In the genomic region with DNA sequence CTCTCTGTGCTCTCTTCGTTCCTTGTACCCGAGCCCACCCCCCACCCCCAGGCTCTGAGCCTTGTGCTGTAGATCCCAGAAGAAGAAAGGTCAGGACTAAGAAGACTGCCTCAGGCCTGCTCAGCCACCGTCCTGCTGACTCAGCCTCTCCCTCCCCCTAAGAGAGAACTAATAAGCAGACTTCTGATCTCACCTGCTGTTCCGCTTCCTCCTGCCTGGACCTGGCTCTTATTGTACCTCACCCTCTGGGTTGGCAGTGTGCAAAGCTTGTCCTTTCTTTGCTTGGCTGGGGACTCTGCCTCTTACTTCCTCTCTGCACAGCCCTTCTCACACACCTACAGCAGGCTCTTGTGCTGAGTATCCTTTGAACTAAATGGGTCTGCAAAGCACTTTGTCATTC, we compare ENCODE assay signal across 10 mouse cellular contexts.
DNase-seq lines count a peak whose midpoint lies in the region; ATAC-seq lines count a peak whose summit lies in the region.
"Had no signal": no experiment of that assay in that cellular context is flagged by ENCODE, and none has a peak within 500 bp of the region (broad histone marks: within the 10 kb centered on the region; RNA-seq: fewer than 3 reads in every experiment).

No protein-coding gene starts in this region.

- H3K4me2 ChIP-seq in midbrain, embryonic 13.5 days (replicated peaks) = no peak overlapping the region
- H3K4me2 ChIP-seq in embryonic facial prominence, embryonic 15.5 days (replicated peaks) = no peak overlapping the region
- no peak overlapping the region for H3K4me2 ChIP-seq in limb, embryonic 12.5 days
- no peak overlapping the region for H3K4me2 ChIP-seq in stomach, embryonic 16.5 days (ENCODE audit: low read depth, low read length)
- H3K4me2 ChIP-seq: limb, embryonic 13.5 days had no signal

- no peaks in the 10 kb centered on the region for H3K27me3 ChIP-seq in midbrain, embryonic 13.5 days
- no peaks in the 10 kb centered on the region for H3K27me3 ChIP-seq in midbrain, embryonic 10.5 days (ENCODE audit: low read depth, poor library complexity, severe bottlenecking)
- no peaks in the 10 kb centered on the region for H3K27me3 ChIP-seq in embryonic facial prominence, embryonic 15.5 days
- H3K27me3 ChIP-seq in limb, embryonic 12.5 days = no peaks in the 10 kb centered on the region
- no peaks in the 10 kb centered on the region for H3K27me3 ChIP-seq in stomach, embryonic 16.5 days (ENCODE audit: control insufficient read depth, insufficient read depth, low read length)
- H3K27me3 ChIP-seq: limb, embryonic 13.5 days had no signal

- no peaks in the 10 kb centered on the region for H3K9me3 ChIP-seq in midbrain, embryonic 13.5 days
- H3K9me3 ChIP-seq in midbrain, embryonic 10.5 days (replicated peaks) = no peaks in the 10 kb centered on the region
- H3K9me3 ChIP-seq in embryonic facial prominence, embryonic 15.5 days (replicated peaks) = no peaks in the 10 kb centered on the region
- H3K9me3 ChIP-seq in limb, embryonic 12.5 days = no peaks in the 10 kb centered on the region
- H3K9me3 ChIP-seq in stomach, embryonic 16.5 days (replicated peaks; ENCODE audit: control insufficient read depth, low read length) = no peaks in the 10 kb centered on the region
- H3K9me3 ChIP-seq: limb, embryonic 13.5 days had no signal

- no peaks in the 10 kb centered on the region for H3K36me3 ChIP-seq in midbrain, embryonic 13.5 days
- no peaks in the 10 kb centered on the region for H3K36me3 ChIP-seq in midbrain, embryonic 10.5 days
- H3K36me3 ChIP-seq in embryonic facial prominence, embryonic 15.5 days = no peaks in the 10 kb centered on the region
- H3K36me3 ChIP-seq in limb, embryonic 12.5 days = no peaks in the 10 kb centered on the region
- no peaks in the 10 kb centered on the region for H3K36me3 ChIP-seq in stomach, embryonic 16.5 days (ENCODE audit: control insufficient read depth, insufficient read depth, low read length)
- H3K36me3 ChIP-seq: limb, embryonic 13.5 days had no signal

- H3K9ac ChIP-seq in midbrain, embryonic 13.5 days (replicated peaks) = no peak overlapping the region
- H3K9ac ChIP-seq in embryonic facial prominence, embryonic 15.5 days = no peak overlapping the region
- no peak overlapping the region for H3K9ac ChIP-seq in limb, embryonic 12.5 days (replicated peaks)
- H3K9ac ChIP-seq in stomach, embryonic 16.5 days (ENCODE audit: low read length) = no peak overlapping the region
- H3K9ac ChIP-seq: limb, embryonic 13.5 days had no signal

- DNase-seq in midbrain, embryonic 10.5 days (ENCODE audit: low spot score) = no peak
- no peak for DNase-seq in layer of hippocampus, adult 18-20 months (ENCODE audit: low spot score in 2 of 2)
- no peak for DNase-seq in embryo, embryonic 10 days (ENCODE audit: low spot score)
- DNase-seq: gastrocnemius, postnatal 25 days had no signal

- WGBS in midbrain, embryonic 13.5 days = 15% methylated on average over 4 of the region's 4 CpGs
- WGBS in midbrain, embryonic 10.5 days = 26% methylated on average over 4 of the region's 4 CpGs
- 22% methylated on average over 4 of the region's 4 CpGs for WGBS in embryonic facial prominence, embryonic 15.5 days
- 9% methylated on average over 4 of the region's 4 CpGs for WGBS in limb, embryonic 12.5 days
- 27% methylated on average over 4 of the region's 4 CpGs for WGBS in stomach, embryonic 16.5 days

- peak; percentile 70; the same call in 1 of the 2 replicates for ATAC-seq in midbrain, embryonic 13.5 days
- ATAC-seq in embryonic facial prominence, embryonic 15.5 days (ENCODE audit: insufficient number of reproducible peaks, low FRiP score, low TSS enrichment, low read depth) = no peak
- 0 out of 2 replicates have a peak, but pooled peaks have one; percentile 37 for ATAC-seq in limb, embryonic 12.5 days (ENCODE audit: insufficient number of reproducible peaks, insufficient read depth, low FRiP score, low TSS enrichment, low read depth)
- ATAC-seq in stomach, embryonic 16.5 days (ENCODE audit: insufficient read depth, low FRiP score) = peak; percentile 91
- ATAC-seq: hindbrain, embryonic 16.5 days had no signal

- 0 out of 2 replicates have a peak, but pooled peaks cover 4% of the 10 kb centered on the region for H3K4me1 ChIP-seq in midbrain, embryonic 13.5 days (replicated peaks)
- H3K4me1 ChIP-seq in midbrain, embryonic 10.5 days = peaks cover 4% of the 10 kb centered on the region
- H3K4me1 ChIP-seq in embryonic facial prominence, embryonic 15.5 days = no peaks in the 10 kb centered on the region
- H3K4me1 ChIP-seq in limb, embryonic 12.5 days (replicated peaks) = peaks cover 10% of the 10 kb centered on the region
- H3K4me1 ChIP-seq in stomach, embryonic 16.5 days (ENCODE audit: control insufficient read depth, insufficient read depth, low read length) = no peaks in the 10 kb centered on the region; the same call in 1 of the 2 replicates

- no peak overlapping the region for H3K4me3 ChIP-seq in midbrain, embryonic 13.5 days (replicated peaks)
- no peak overlapping the region for H3K4me3 ChIP-seq in midbrain, embryonic 10.5 days
- H3K4me3 ChIP-seq in embryonic facial prominence, embryonic 15.5 days (replicated peaks) = no peak overlapping the region
- H3K4me3 ChIP-seq in limb, embryonic 12.5 days (replicated peaks) = no peak overlapping the region
- no peak overlapping the region for H3K4me3 ChIP-seq in stomach, embryonic 16.5 days (replicated peaks; ENCODE audit: low read length)
- H3K4me3 ChIP-seq: limb, embryonic 13.5 days had no signal

- H3K27ac ChIP-seq in midbrain, embryonic 13.5 days = no peak overlapping the region
- H3K27ac ChIP-seq in midbrain, embryonic 10.5 days (replicated peaks) = no peak overlapping the region
- 0 out of 2 replicates have a peak overlapping the region, but pooled peaks have one; percentile 34 for H3K27ac ChIP-seq in embryonic facial prominence, embryonic 15.5 days (replicated peaks)
- H3K27ac ChIP-seq in limb, embryonic 12.5 days = no peak overlapping the region
- peak overlapping the region; percentile 86 for H3K27ac ChIP-seq in stomach, embryonic 16.5 days (ENCODE audit: low read length)
- H3K27ac ChIP-seq: limb, embryonic 13.5 days had no signal

Comparison
In these comparisons a context has a peak if more than half of its experiments do, and no peak if none do; other contexts are left out.
1. H3K27ac ChIP-seq: peak in embryonic facial prominence, embryonic 15.5 days (single experiment) and stomach, embryonic 16.5 days (single experiment); none in midbrain, embryonic 13.5 days (single experiment), midbrain, embryonic 10.5 days (single experiment) and limb, embryonic 12.5 days (single experiment).